Mouse (Mus musculus) kidney, adult 2 months (tissue): ENCODE results near the gene Tmem234.

ENCODE experiments used
- CTCF ChIP-seq: fragments of 200-500 bp; conservative IDR thresholded peaks from 2 replicates; pipeline ENCODE4 v1.5.1; 2011; ENCODE audit warnings: low read depth, mild to moderate bottlenecking, control low read depth, low read length, moderate library complexity, mixed read lengths; ENCODE audit not compliant: insufficient read depth, insufficient read length
- POLR2A ChIP-seq: fragments of 200-500 bp; IDR thresholded peaks from one replicate; pipeline ENCODE4 v1.6.1; 2011; ENCODE audit warnings: low read depth, low read length, control low read depth

- no peak for TF ChIP-seq CTCF
- TF ChIP-seq POLR2A, result no peak
Observed at GRCm38 (mm10) chr4:129623681-129624091, 23.2 kb downstream of the Tmem234 start, which contains the start of gene Ccdc28b.
